Mouse (Mus musculus) left cerebral cortex, adult 8-10 months (tissue): ENCODE results near the gene Pgap2. TPM values are rescaled to one million over a fixed set of nuclear protein-coding genes. Genes with fewer than 3 reads are reported as not detected.
A peak's percentile ranks its signal among the peaks of the same experiment; 100 is the strongest.
"Not testable (repeated sequence)": the region's sequence is repeated elsewhere in the genome, so short reads cannot be mapped to it uniquely, and the experiment has no call there.

Experiments
- DNase-seq, 2 experiments: peaks; one replicate each; pipeline ENCODE4 v3.0.0; 2022; ENCODE audit warnings: low spot score in 2 of 2
- total RNA-seq, 4 experiments: library from RNA; stranded (reverse); gene quantifications; 2 replicates each; pipeline ENCODE4 v1.2.4; 2022

Gene Pgap2
- total RNA-seq, 4 experiments from 2014 or later: 23.7 to 28.9 (median 25.5) TPM

DNA sequence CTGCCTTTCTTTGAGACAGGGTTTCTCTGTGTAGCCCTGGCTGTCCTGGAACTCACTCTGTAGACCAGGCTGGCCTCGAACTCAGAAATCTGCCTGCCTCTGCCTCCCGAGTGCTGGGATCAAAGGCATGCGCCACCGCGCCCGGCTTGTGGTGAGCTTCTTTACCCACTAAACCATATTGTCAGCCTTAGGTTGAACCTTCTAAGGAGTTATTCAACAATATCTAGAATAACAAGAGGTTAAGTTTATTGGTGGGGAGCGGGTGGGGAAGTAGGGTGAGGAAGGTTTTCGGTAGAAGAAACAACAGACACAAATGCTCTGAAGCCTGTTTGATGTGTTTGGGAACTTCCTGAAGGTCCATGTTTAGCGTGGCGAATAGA, 56.0 kb downstream of the Pgap2 start:
- DNase-seq: not testable (repeated sequence)

DNA sequence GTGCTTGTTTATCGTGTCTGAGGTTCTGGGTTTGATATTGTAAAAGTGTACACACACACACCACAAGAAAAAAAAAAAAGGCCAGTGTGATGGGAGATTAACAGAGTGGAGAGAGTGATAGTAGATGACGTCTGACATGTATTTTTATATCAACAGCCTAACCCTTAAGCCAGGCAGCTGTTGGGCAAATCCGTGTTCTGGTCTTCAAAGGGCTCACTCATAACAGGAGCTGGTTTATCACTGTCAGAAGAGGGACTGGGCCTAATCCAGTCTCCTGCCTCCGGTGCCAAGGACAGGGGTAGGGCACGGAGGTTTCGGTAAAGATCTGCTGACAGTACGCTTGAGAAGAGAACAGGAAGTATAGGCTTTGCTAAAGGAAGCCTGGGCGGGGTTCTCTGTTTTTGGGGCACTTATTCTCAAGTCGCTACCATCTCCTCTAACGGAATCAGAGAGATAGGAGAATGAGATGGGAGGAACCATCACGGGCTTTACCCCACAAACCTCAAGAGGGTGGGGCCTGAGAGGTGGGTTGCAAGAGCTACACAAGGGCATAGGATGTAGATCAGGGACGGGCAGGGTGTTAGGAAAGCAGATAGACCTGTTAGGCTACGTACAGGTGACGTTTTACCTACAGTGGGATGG, 56.5 kb downstream of the Pgap2 start:
- DNase-seq: no peak

DNA sequence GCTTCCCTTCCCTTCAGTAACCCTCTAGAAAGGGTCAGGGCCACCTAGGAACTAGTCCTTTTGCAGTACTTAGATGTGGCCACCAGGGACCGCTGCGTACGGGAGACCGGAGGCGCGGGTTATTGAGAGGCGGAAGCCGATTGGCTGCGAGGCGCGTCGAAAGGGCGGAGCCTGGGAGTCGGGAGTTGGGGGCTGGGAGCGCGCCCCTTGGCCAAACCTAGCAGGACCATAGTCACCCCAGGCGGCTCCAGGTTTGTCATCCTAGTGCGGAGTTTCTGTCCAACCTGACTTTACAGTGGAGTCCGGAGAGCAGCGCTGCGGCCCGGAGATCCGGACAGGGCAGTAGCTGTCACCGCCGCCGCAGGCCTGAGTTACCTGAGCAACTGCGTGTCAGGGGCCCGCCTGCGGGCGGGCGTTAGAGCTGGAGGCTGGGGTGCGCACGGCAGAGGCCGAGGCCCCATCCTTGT, 57.1 kb downstream of the Pgap2 start:
- peak; percentile 88 to 95 for DNase-seq

DNA sequence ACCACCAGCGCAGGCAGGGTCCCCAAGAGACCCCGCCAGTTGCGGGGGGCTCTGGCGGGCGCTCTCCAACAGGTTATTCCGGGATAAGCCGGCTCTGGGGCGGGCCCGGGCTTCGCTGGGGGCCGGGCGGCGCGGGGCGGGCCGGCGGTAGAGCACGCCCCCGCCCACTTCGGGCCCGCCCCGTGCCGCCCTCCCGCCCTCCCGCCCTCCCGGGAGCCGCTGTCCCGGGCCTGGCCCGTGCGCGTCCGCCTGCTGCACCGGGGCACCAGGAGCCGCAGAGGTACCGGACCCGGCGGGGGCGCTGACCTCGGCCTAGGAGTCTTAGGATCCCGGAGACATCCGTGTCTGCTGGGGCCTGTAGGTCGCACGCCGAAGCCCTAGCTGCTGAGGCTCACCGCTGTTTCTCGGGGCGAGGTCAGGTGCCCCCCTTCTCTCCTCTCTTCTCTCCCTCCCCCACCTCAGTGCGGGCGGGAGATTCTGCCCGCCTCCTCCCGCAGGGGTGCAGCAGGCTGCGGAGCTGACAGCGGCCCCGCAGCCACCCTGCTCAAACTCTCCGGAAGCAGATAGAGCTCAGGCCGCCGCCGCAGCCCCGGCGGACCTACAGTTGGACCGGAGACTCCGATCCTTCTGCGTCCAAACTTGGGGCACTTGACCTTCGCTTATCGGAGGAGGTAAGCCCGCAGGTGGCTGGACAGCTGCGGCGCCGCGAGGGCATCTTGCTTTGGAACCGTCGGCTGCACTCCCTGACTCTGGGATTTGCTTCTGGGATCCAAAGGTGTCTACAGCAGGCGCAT, 57.8 kb downstream of the Pgap2 start, which contains the start of gene Stim1:
Stim1 (plus strand) TSS at position 206 of the 794 bp plus-strand sequence.
- DNase-seq: peak in 1 of 2 experiments; percentile 43

DNA sequence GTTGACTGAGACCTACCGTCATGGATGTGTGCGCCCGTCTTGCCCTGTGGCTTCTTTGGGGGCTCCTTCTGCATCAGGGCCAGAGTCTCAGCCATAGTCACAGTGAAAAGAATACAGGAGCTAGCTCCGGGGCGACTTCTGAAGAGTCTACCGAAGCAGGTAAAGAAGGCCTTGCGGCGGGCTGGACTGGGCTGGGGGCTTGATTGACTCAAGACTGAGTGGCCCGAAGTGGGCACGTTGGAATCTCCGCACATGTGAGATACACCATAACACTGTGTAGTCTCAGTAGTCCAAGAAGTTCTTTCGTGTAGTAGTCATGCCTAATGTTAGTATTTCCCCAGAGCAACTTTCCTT, 58.4 kb downstream of the Pgap2 start:
- no peak for DNase-seq

DNA sequence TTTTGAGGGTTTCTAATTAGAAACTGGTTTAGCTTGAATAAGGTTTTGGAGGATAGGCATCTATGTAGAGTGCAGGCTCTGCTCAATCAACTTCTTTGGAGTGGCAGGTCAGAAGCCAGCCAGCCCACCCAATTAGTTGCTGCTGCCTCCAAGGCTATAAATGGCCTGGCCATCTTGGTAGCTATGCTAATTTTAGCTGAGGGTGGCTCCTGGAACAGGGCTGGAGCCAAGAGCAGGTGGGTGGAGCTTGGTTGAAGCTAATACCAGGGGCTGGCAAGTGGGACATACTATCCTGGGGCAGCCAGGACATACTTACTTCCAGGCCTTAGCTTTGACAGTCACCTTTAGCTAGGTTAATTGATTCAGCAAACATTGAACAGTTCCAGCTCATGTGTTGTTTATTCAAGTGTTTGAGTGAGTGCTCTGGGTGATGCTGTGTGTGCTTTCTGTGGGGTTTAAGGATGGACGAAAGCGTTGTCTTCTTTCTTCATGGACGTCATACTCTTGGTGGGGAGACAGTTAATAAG, 62.5 kb downstream of the Pgap2 start:
- DNase-seq: no peak

DNA sequence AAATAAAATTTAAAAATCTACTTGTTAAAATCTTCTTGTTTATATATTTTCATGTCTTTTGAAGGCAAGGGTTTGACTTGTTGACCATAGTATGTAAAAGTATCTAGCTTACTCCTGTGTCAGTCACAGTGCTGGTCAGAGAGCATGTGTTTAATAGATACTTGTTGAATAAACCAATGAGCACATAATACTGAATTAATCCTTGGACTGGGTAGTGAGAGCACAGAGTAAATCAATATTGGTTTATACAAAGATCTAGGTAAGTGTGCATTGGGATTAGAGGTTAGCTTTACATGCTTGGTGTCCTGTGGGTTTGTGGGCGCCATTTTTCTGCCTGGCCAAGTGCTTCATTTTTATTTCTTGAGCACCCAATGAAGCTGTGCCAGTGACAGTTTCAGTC, 71.4 kb downstream of the Pgap2 start:
- no peak for DNase-seq

DNA sequence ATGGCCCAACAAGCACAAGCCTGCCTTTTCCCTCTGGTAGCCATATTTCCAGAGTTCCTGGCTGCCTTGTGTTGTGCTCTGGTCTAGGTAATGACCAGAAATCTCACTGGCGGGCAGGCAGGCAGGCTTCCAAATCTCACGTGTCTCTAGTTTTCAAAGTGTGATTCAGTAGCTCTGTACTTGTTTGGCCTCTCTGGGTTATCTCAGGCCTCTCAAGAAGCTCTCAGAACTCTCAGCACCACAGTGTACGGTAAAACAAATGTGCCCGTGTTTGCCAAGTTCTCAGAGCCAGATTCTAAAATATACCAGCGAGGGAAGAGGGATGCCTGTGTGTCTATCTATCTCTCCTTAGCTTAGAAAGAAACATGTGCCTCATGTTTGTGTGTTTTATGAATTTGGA, 72.3 kb downstream of the Pgap2 start:
- no peak for DNase-seq

Other genes with a start within 250 kb of the Pgap2 start
- gene Il18bp, start 191.5 kb upstream of the Pgap2 start, total RNA-seq: 1 to 10 TPM; 6.6 to 8.1 (median 7.8) TPM
- gene Rnf121, start 144.7 kb upstream of the Pgap2 start, total RNA-seq: 10 to 100 TPM; 45.4 to 51.5 (median 47.8) TPM
- gene Xndc1, start 144.7 kb upstream of the Pgap2 start, total RNA-seq: 10 to 100 TPM; 20.4 to 28.8 (median 24.4) TPM
- 1 to 10 TPM in 3 of 4 experiments, under 1 TPM in 1; 0.63 to 2.4 (median 1.5) TPM for gene Xntrpc, start 144.5 kb upstream of the Pgap2 start, total RNA-seq
- gene Trpc2, start 127.1 kb upstream of the Pgap2 start, total RNA-seq: 1 to 10 TPM in 3 of 4 experiments, under 1 TPM in 1; 0.61 to 2.4 (median 1.3) TPM
- under 1 TPM in 3 of 4 experiments, not detected in 1; 0.25 to 0.46 (median 0.26) TPM for gene Art1, start 108.5 kb upstream of the Pgap2 start, total RNA-seq
- under 1 TPM in 1 of 4 experiments, not detected in 3; 0.33 TPM for gene Art5, start 100.7 kb upstream of the Pgap2 start, total RNA-seq
- under 1 TPM; 0.46 to 0.99 (median 0.84) TPM for gene Chrna10, start 93.4 kb upstream of the Pgap2 start, total RNA-seq
- 10 to 100 TPM; 40.7 to 43.0 (median 41.7) TPM for gene Nup98, start within 50 bp of the Pgap2 start, total RNA-seq
- gene Rhog, start 45.8 kb downstream of the Pgap2 start, total RNA-seq: 10 to 100 TPM; 34.4 to 46.5 (median 39.2) TPM
- gene Stim1, start 57.6 kb downstream of the Pgap2 start, total RNA-seq: 10 to 100 TPM; 87.0 to 97.5 (median 94.7) TPM
- gene Rrm1, start 231.5 kb downstream of the Pgap2 start, total RNA-seq: 10 to 100 TPM; 12.1 to 14.6 (median 13.2) TPM